Mouse (Mus musculus): ENCODE results near the gene Ranbp9. TPM values are rescaled to one million over a fixed set of nuclear protein-coding genes. Genes with fewer than 3 reads are reported as not detected.
A peak's percentile ranks its signal among the peaks of the same experiment; 100 is the strongest.

Ranbp9 gene
- polyA plus RNA-seq, 1 experiment = 63.5 TPM

DNA sequence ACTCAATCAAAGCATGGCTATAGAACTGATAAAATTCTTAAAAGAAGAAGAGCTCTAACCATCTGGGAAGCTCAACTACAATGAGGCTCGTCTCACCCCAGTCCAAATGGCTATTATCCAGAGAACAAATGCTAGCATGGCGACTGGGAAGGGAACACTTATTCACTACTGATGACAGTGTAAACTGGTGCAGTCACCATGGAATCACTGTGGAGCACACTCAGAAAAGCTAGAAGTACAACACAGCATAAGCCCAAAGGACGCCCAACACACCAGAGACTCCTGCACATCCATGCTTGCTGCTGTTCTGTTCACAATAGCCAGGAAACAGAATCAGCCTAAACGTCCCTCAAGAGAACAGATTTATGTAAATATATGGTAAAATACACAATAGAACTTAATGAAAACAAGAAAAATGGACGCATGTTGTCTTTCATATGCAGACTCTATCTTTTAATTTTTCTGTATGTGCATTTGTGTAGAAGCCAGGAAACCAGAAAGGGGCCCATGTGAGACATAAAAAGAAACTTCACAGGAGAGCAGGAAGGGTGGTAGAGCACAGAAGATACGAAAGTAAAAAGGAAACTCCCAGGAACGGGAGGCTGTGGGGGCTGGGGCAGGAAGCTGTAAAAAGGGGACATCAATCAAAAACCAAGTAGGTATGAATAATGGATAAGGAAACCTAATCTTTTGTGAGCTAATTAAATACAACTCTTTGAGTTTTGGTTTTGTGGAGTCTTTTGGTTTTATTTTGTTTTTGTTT is 28.1 kb downstream of the Ranbp9 start:
- DNase-seq (ENCODE audit: extremely low spot score in 1 of 2, low spot score in 1 of 2) = no peak

DNA sequence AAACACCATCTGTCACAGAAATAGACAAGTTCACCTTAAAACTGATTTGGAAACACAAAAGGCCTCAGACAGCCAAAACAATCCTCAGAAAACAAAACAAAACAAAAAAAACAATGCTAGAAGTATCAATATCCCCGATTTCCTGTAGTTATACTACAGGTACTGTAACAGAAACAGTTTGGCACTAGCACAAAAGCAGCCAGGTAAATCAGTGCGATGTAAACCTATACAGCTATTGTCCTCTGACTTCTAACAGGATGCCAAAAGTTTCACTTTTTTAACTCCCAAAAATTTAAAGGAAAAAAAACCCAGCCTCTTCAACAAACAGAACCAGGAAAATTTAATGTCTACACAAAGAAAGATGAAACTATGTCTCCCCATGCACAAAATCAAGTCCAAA is 28.9 kb downstream of the Ranbp9 start:
- DNase-seq (ENCODE audit: extremely low spot score in 1 of 2, low spot score in 1 of 2) = no peak

DNA sequence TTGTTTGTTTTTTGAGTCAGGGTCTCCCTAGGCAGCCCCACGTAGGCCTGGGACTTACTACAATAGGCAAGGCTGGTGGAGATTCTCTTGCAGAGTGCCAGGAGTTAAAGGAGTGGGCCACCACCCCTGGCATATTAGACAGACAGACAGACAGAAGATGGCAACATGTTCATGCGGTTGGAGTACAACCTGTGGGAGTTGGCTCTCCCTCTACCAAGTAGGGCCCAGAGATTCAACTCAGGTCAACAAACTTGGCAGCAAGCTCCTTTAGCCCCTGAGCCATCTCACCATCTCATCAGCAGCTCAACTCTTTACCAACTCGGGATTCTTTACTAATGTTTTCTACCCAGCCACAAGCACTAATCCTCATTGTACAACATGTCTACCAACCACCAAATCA is 30.4 kb downstream of the Ranbp9 start:
- DNase-seq (ENCODE audit: extremely low spot score in 1 of 2, low spot score in 1 of 2) = no peak

DNA sequence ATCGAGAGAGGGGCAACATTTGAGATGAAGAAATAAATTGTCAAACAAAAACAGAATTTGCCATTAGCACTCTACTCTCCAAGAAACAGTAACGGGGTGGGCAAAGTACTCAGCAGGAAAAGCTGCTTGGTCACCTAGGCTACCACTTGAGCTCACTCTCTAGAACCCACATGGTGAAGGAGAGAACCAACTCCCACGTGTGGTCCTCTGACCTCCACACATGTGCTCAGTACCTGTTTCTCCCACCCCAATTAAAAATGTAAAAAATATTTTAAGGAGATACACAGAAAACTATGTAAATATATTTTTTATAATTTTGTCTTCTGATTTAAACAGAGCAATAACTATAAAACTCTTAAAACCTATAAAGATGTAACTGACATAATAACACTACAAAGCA is 33.4 kb downstream of the Ranbp9 start:
- no peak for DNase-seq (ENCODE audit: extremely low spot score in 1 of 2, low spot score in 1 of 2)

DNA sequence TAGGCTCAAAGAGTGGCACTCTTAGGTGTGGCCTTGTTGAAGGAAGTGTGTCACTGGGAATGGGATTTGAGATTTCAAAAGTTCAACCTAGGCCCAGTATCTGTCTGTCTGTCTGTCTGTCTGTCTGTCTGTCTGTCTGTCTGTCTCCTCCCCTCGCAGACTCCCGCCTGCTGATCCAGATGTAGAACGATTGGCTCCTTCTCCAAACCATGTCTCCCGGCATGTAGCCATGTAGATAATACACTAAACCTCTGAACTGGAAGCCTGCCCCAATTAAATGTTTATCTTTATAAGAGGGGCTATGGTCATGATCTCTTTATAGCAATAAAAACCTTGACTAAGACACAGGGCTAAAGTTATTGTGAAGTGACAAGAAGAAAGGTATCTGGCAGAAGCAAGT is 35.3 kb downstream of the Ranbp9 start:
- DNase-seq (ENCODE audit: extremely low spot score in 1 of 2, low spot score in 1 of 2) = no peak

DNA sequence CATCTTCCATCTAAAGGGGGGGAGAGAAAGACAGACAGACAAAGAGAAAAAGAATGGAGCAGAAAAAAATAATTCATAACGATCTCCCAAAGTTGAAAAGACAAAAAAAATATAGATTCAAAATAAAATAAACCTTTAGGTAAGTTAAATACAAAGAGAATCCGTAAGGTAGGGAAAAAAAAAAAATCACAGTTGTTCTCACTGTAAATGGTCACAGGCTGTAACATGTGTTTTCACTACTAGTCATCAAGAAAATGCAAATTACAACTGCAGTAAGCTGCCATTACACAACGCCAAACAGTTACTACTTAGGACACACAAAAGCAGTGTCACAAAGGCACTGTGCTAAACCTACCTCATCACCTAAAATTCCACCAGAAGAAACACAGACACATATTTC is 36.4 kb downstream of the Ranbp9 start:
- no peak for DNase-seq (ENCODE audit: extremely low spot score in 1 of 2, low spot score in 1 of 2)

DNA sequence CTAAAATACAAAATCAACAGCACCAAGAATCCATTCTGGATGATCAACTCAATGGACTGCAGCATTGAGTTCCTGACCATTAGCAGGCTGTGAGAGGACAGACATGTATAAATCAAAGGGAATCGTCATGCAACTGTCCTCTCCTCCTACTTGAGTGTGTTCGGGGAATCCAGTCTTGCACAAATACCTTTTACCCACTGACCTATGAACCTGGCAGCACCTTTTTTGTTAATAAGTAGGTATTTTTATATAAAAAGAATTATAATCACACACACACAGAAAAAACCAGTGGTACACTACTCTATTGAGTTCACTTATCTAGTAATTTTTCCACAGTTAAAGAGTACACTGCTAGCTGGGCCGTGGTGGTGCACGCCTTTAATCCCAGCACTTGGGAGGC is 37.4 kb downstream of the Ranbp9 start:
- DNase-seq (ENCODE audit: extremely low spot score in 1 of 2, low spot score in 1 of 2) = no peak

DNA sequence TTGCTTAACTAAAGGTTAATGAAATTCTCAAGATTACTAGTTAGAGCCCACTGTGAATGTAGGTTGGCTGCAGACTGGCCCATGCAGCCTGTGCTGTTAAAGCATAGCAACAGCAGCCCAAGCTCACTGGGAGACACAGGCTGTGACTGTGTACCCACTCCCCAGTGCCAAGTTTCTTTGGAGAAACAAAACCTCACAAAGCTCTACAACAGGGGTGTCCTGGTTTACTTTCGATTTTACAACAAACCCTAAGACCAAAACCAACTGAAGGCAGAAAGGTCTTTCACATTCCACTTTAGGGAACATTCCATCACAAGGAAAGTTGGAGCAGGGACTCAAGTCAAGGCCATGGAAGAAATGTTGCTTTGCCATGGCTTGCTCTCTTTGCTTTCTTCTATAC is 38.5 kb downstream of the Ranbp9 start:
- DNase-seq (ENCODE audit: extremely low spot score in 1 of 2, low spot score in 1 of 2) = no peak

DNA sequence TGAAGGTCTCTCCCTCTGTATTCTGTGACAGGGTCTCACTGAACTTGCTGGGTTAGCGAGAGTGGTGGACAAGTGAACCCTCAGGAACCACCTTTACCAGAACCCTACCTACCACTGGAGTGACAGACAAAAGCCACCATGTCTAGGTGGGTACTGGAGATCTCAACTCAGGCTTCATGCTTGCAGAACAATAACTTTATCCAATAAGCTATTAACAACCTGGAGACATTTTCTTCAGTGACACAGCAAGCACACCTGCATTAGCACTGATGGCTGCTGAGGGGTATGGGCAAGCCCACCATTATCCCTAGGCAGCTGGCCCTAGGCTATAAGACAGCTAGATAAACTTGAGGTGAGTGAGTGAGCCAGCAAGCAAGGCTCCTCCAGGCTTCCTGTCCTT is 40.7 kb downstream of the Ranbp9 start:
- DNase-seq (ENCODE audit: extremely low spot score in 1 of 2, low spot score in 1 of 2) = no peak

DNA sequence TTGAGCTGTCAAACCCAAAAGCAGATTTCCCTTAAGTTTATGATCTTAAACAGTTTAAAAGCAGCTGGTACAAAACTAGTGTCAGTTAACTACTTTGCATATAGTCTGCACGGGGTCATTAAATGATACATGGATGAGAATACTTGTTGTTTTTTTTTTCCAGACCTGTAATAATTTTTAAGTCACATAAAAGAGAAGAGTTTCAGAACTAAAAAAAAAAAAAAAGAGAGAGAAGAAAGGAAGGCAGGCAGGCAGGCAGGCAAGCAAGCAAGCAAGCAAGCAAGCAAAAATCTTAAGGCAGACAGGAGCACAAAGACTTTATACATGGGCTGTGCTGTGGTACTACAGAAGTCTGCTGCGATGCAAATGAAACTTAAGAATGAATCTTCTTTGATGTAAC is 47.7 kb downstream of the Ranbp9 start:
- DNase-seq (ENCODE audit: extremely low spot score in 1 of 2, low spot score in 1 of 2) = no peak

DNA sequence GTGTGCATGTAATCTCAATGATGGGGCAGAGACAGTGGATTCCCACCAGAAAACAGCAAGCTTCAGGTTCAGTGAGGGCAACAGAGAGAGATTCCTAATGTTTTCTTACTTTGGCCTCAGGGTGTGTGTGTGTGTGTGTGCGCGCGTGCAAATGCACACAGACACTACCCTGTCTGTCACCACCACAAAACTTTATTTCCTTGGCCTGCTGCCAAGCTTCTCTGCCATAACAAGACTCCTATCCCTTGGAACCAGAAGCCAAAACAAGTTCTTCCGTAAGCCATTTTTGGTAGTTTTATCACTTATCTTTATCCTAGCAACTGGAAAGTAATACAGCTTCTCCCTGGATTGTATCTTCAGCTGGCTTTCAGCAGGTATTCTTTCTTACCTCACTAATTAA is 52.6 kb downstream of the Ranbp9 start:
- no peak for DNase-seq (ENCODE audit: extremely low spot score in 1 of 2, low spot score in 1 of 2)

DNA sequence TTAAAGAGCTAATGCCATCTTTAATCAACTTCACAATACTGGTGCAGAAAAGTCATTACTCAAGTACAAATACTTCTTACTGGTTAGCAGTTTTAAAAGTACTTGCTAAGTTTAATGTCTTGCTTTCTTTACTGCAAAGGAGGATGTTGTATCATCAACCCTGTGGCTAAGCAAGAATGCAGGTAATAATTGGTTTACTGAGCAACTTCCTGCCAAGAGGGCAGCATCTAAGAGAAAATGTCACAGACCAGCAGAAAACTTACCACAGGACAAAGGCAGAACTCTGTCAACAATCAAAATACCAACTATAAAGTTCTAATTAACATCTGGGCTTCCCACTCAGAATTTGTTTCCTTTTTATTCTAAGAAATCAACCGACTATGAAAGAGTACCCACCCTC is 65.8 kb downstream of the Ranbp9 start:
- no peak for DNase-seq (ENCODE audit: extremely low spot score in 1 of 2, low spot score in 1 of 2)

DNA sequence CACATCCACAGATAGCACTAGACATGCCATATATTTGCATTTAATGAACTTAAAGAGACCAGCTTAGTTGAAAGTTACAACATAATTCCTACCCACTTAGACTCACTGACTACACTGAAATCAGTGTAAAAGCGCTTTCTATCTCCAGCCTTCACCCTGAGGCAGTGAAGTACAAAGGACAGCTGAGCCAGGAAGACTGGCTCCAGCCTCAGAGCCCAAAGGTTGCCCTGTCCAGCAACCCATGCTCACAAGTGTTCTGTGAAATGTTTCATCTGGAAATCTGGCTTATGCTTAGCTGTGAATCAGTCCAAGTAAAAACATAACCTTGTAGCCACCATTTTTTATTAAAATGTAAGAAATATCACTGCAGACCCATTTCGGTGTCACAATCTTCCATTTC is 67.5 kb downstream of the Ranbp9 start:
- DNase-seq (ENCODE audit: extremely low spot score in 1 of 2, low spot score in 1 of 2) = no peak

DNA sequence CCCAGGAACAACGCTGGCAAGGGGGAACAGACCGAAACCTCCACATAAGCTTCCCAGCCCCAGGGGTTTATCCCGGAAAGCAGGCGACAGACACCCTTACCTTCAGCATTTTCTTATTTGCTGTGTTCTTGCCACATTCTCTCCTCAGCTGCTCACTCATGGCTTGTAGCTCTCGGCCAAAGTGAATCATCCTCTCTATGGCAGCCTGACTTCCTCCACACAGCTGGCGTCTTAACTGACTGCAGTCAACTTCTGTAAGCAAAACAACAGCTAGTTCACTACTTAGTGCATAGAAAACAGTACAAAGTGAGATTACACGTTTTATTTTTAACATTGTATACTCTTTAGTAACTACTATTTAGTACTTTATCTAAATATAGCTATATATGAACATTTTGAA is 68.8 kb downstream of the Ranbp9 start:
- DNase-seq (ENCODE audit: extremely low spot score in 1 of 2, low spot score in 1 of 2) = peak in 1 of 2 experiments; percentile 38

DNA sequence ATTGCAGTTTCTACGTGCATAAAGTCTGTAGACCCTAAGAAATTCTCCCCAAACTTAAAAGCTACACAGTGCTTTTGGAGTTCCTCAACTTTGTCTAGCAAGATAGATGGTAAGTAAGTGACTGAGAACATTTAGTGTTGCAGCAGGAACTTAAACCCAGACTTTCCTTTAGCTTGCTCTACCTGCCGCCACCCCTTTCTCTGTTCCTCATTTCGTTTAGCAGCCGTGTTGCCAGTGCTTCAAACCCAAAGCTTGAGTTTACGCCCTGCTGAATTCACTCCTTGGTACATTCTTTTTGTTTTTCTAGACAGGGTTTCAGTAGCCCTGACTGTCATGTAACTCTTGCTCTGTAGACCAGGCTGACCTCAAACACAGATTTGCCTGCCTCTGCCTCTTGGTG is 81.5 kb downstream of the Ranbp9 start:
- no peak for DNase-seq (ENCODE audit: extremely low spot score in 1 of 2, low spot score in 1 of 2)

DNA sequence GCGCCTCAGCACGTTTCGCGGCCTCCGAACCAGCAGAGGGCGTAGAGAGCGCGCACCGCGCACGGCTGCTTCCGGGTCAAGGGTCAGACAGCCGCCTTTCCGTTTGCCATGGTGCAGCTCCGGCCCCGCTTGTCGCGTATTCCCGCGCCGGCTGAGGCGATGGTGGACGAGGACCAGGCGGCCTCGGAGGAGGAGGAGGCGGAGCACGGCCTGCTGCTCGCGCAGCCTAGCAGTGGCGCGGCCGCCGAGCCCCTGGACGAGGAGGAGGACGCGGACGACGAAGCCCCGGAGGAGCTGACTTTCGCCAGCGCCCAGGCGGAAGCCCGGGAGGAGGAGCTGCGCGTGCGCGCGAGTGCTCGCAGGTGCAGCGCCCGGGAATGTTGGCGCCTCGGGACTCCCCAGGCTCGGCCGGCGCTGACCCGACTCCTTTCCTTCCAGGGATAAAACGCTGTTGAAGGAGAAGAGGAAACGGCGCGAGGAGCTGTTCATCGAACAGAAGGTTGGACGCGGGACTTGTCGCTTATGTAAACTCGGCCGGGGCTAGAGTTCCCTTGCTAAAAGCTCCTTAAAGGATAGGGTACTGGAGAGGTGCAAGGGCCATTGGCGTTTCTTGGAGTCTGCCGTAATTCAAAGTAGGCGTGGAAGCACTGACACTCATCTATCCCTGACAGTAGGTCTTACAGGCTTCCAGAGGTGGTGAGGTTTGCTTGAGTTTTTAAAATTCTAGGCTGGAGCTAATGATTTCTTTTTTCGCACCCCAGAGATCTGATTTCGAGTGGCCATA is 82.6 kb downstream of the Ranbp9 start, which contains the start of gene Nol7:
Gene Nol7, plus strand, starts transcription at position 94 of the 784 bp plus-strand sequence.
- peak; percentile 82 to 97 for DNase-seq (ENCODE audit: extremely low spot score in 1 of 2, low spot score in 1 of 2)

DNA sequence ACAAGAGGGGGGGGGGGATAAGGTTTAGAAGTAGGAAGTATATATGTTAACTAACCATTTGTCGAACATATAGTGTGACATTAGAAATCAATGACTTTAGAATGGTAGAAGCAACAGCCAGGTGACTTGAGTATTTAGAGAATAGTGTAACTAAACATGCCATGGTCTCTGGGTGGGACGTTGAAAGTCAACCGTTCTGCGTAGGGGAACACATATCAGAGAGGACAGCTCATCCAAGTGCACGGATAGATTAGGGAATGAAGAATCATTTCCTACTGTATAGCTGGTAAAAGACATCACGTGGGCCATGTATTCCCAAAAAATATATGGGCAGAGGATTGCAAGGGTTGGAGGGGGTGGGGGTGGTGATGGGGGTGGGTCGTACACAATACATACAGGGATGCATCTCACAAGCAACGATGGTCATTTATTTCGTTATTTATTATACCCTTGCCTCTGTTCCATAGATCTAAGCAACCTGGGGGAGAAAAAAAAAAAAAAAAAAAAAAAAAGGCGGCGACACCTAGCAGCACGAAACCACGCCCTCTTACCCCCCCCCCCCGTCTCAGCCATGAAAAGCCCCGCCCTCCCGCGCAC is 83.3 kb downstream of the Ranbp9 start:
- peak in 1 of 2 experiments; percentile 22 for DNase-seq (ENCODE audit: extremely low spot score in 1 of 2, low spot score in 1 of 2)

DNA sequence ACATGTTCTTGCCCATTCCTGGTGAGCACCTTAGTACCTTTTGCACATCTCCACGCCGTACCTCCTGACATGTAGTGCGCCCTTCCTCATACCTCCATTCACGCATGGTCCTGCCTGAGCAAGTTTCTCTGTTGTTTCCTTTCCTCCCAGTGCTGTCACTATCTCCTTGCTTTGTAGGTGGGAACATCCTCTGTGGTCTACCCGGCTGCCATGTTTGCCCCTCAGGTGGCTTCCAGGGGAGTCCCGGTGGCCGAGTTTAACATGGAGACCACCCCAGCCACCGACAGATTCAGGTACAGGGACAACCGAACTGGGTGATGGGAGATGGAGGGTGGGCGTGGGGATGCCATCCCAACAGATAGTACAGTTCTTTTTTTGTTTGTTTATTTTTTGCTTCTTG is 95.8 kb downstream of the Ranbp9 start:
- DNase-seq (ENCODE audit: extremely low spot score in 1 of 2, low spot score in 1 of 2) = no peak

DNA sequence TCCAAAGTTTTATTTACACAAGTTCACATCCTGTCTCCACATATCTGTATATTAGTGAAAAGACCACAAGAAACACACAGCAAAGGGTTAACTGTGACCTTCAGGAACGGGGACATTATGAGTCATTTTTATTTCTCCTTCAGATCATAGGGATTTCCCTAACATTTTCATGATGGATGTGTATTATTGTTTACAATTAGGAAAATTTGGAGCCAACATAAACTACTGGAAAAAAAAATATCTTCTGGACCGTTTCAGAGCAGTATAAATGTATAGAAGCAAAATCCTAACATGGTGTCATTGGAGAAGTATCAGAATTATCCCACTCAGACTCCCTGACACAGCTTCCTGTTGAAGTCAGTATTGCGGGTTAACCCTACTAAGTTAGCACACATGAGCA is 101.1 kb downstream of the Ranbp9 start:
- DNase-seq (ENCODE audit: extremely low spot score in 1 of 2, low spot score in 1 of 2) = no peak

DNA sequence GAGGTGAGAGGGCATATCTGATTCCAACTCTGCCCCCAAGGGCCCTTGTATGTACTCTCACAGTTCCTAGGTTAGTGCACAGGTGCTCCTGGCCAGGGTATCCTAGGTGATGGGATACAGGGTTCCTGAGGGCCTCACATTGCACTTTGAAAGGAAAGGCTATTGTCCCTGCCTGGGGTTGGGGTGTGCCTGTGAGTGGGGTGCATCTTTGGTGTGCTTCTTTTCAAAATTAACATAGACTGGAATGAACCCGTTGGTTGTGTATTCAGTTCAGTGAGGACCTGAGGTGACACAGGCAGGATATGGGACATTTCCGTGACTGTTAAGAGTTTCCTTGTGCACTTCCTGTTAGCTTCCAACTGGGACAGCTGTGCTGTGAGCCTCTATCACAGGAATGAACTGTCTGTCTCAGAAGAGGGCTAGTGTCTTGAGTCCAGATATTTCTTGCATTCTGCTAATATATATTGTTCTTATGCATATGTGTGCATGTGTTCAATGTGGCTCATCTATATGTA is 106.1 kb downstream of the Ranbp9 start:
- DNase-seq (ENCODE audit: extremely low spot score in 1 of 2, low spot score in 1 of 2) = no peak

DNA sequence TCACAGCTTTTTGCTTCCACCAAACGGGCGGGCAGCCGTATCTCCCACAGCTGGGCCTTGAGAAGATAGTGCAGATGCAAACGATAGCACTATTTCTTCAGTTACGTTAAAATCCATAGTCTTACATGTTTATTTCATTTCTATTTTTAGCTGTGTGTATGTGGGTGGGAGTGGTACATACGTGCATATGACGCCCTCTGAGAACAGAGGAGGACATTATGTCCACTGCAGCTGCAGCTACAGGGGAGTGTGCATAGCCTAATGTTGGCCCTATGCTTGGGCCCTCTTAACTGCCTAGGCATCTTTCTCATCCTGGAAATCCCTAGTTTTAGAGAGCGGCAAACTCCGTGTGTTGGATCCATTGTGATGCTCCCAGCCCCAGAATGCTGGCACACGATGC is 106.9 kb downstream of the Ranbp9 start:
- DNase-seq (ENCODE audit: extremely low spot score in 1 of 2, low spot score in 1 of 2) = no peak
